ENCODE assay signal across 10 mouse cellular contexts in the genomic region with DNA sequence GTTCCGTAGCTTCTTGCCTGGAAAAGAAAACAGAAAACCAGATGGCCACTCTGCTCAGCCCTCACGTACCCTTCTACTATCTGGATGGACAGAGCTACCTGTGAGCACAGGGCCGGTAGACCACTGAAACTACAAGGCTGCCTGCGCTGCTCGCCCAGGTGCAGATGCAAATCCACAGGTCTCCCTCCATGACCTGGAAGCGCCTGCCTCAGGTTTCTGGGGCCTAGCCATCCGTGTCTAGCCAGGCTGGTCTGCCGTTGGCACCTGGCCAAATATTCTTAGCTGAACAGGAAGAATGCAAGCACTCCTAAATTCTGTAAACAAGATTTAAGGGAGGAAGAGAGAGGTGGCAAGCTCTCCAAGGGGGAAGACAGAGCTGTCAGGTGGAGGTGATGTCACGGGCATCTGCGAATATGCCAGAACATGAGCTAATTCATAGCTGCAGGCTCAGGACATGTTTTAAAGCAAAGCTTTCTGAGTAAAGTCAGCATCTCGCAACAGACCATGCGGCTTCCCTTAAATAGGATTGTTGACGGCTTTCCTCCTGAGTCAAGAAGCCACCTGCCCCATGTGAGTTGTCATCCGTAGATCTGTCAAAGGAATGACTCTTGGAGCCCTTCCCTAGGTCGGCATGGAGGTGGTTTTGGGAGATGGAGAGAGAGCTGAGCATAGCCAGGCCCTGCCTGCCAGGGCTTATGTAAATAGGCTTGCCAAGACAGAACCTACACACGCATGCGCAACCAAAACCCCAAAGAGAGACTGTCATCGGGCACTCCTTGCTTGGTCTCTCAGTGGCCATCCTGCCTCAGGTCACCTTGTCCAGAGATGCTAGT.
A peak's percentile ranks its signal among the peaks of the same experiment; 100 is the strongest.
DNase-seq lines count a peak whose midpoint lies in the region; ATAC-seq and TF ChIP-seq lines count a peak whose summit lies in the region.
"Had no signal": no experiment of that assay in that cellular context is flagged by ENCODE, and none has a peak within 500 bp of the region (broad histone marks: within the 10 kb centered on the region; RNA-seq: fewer than 3 reads in every experiment).

No protein-coding gene starts in this region.

- H3K4me3 ChIP-seq in embryonic facial prominence, embryonic 15.5 days (replicated peaks): no peak overlapping the region
- no peak overlapping the region for H3K4me3 ChIP-seq in forebrain, embryonic 11.5 days (ENCODE audit: low read depth, low read length)
- H3K4me3 ChIP-seq: hindbrain, embryonic 12.5 days had no signal

- WGBS in embryonic facial prominence, embryonic 15.5 days: 52% methylated on average over 18 of the region's 18 CpGs
- 89% methylated on average over 18 of the region's 18 CpGs for WGBS in forebrain, embryonic 11.5 days

- CTCF ChIA-PET in Patski (lab: Charles Lee): interaction anchor here (1.1 kb wide), 1 partner anchor 112 kb away, joined by 3 read pairs; no protein-coding TSS in a partner anchor

- H3K4me2 ChIP-seq in embryonic facial prominence, embryonic 15.5 days (replicated peaks): no peak overlapping the region
- no peak overlapping the region for H3K4me2 ChIP-seq in forebrain, embryonic 11.5 days (ENCODE audit: low read depth, low read length, severe bottlenecking)
- H3K4me2 ChIP-seq: hindbrain, embryonic 12.5 days had no signal

- H3K9me3 ChIP-seq in embryonic facial prominence, embryonic 15.5 days (replicated peaks): no peaks in the 10 kb centered on the region
- no peaks in the 10 kb centered on the region; the same call in 1 of the 2 replicates for H3K9me3 ChIP-seq in forebrain, embryonic 11.5 days (ENCODE audit: control insufficient read depth, low read length)

- POLR2A ChIA-PET in Patski (lab: Charles Lee): interaction anchor here (0.9 kb wide), 1 partner anchor 33 kb away, joined by 3 read pairs; no protein-coding TSS in a partner anchor

- H3K36me3 ChIP-seq in embryonic facial prominence, embryonic 15.5 days: no peaks in the 10 kb centered on the region
- no peaks in the 10 kb centered on the region for H3K36me3 ChIP-seq in forebrain, embryonic 11.5 days (ENCODE audit: control insufficient read depth, insufficient read depth, low read length)
- H3K36me3 ChIP-seq: hindbrain, embryonic 12.5 days had no signal

- H3K27me3 ChIP-seq in Patski: no peaks in the 10 kb centered on the region
- no peaks in the 10 kb centered on the region for H3K27me3 ChIP-seq in embryonic facial prominence, embryonic 15.5 days
- no peaks in the 10 kb centered on the region for H3K27me3 ChIP-seq in forebrain, embryonic 11.5 days (ENCODE audit: control insufficient read depth, insufficient read depth, low read length)
- H3K27me3 ChIP-seq: hindbrain, embryonic 12.5 days had no signal

- peak; percentile 73 for ATAC-seq in Patski
- no peak for ATAC-seq in embryonic facial prominence, embryonic 15.5 days (ENCODE audit: insufficient number of reproducible peaks, low FRiP score, low TSS enrichment, low read depth)
- no peak for ATAC-seq in forebrain, embryonic 11.5 days (replicated peaks; ENCODE audit: low FRiP score)

- H3K4me1 ChIP-seq in embryonic facial prominence, embryonic 15.5 days: peaks cover 15% of the 10 kb centered on the region
- no peaks in the 10 kb centered on the region for H3K4me1 ChIP-seq in forebrain, embryonic 11.5 days (replicated peaks; ENCODE audit: control insufficient read depth, insufficient read depth, low read length)

- peak overlapping the region; percentile 71 for H3K27ac ChIP-seq in embryonic facial prominence, embryonic 15.5 days (replicated peaks)
- H3K27ac ChIP-seq in forebrain, embryonic 11.5 days (ENCODE audit: low read depth, low read length): no peak overlapping the region
- H3K27ac ChIP-seq: hindbrain, embryonic 12.5 days; liver, embryonic 14.5 days had no signal

- peak; percentile 35 for DNase-seq in heart, postnatal 4 days
- no peak for DNase-seq in heart, adult 18-20 months
- peak; percentile 82 for DNase-seq in Patski (ENCODE audit: low read depth, low spot score)
- DNase-seq in kidney, postnatal 36 days: peak; percentile 51 to 62
- DNase-seq in layer of hippocampus, adult 9-10 months (ENCODE audit: low spot score): no peak
- DNase-seq in forebrain, embryonic 11.5 days (ENCODE audit: low spot score): no peak
- no peak for DNase-seq in layer of hippocampus, adult 9-11 months

- no peak overlapping the region for H3K9ac ChIP-seq in embryonic facial prominence, embryonic 15.5 days
- H3K9ac ChIP-seq in forebrain, embryonic 11.5 days (ENCODE audit: low read length): no peak overlapping the region
- H3K9ac ChIP-seq: hindbrain, embryonic 12.5 days; liver, embryonic 14.5 days had no signal

- no peak for TF ChIP-seq CTCF in Patski (IDR thresholded peaks at IDR 0.05)

- in situ Hi-C loops in Patski (cut with MboI; ENCODE audit: low pct_unique_long_range_greater_than_20kb): no loop called here

Comparison
In these comparisons a context has a peak if more than half of its experiments do, and no peak if none do; other contexts are left out.
1. DNase-seq: peak in heart, postnatal 4 days (single experiment), Patski (single experiment) and kidney, postnatal 36 days (2 of 2); none in heart, adult 18-20 months (0 of 2), layer of hippocampus, adult 9-10 months (single experiment), forebrain, embryonic 11.5 days (single experiment) and layer of hippocampus, adult 9-11 months (single experiment).